Mouse (Mus musculus): ENCODE measurements at regions not wholly inside any gene's neighbourhood (a gene's known extent, or its start where the extent isn't known, plus 50 kb on each side); places are given as distances from the start of the nearest gene placed in this dataset.

- TF ChIP-seq NANOG (IDR thresholded peaks at IDR 0.05; ENCODE audit: borderline replicate concordance, low read length): no peak
- no peak for TF ChIP-seq POU5F1 (IDR thresholded peaks at IDR 0.05; ENCODE audit: borderline replicate concordance, low read length)
- no peak for TF ChIP-seq CTCF (conservative IDR thresholded peaks at IDR 0.05; ENCODE audit: low read length)
- Histone ChIP-seq H3K9me3 (ENCODE audit: low read length) (no peaks in the 10 kb centered on the region), H3K4me1 (replicated peaks; ENCODE audit: low read depth, low read length) (peaks cover 15% of the 10 kb centered on the region), H3K27me3 (ENCODE audit: insufficient read depth, low read length) (peaks cover 15% of the 10 kb centered on the region; the same call in 1 of the 2 replicates), H3K36me3 (ENCODE audit: insufficient read depth, low read length) (no peaks in the 10 kb centered on the region), H3K4me3 (replicated peaks; ENCODE audit: low read length) (no peak overlapping the region)
These were observed 78.6 kb downstream of the Fam43a start for GRCm38 (mm10) chr16:30677896-30678707.

GRCm38 (mm10) chr16:30678708-30679492 lies 79.4 kb downstream of the Fam43a start:
- H3K27me3 ChIP-seq (ENCODE audit: insufficient read depth, low read length): peaks cover 9% of the 10 kb centered on the region; the same call in 1 of the 2 replicates
- peaks cover 17% of the 10 kb centered on the region for H3K4me1 ChIP-seq (replicated peaks; ENCODE audit: low read depth, low read length)
- H3K9me3 ChIP-seq (ENCODE audit: low read length): no peaks in the 10 kb centered on the region
- TF ChIP-seq POU5F1 (IDR thresholded peaks at IDR 0.05; ENCODE audit: borderline replicate concordance, low read length) (no peak), NANOG (IDR thresholded peaks at IDR 0.05; ENCODE audit: borderline replicate concordance, low read length) (no peak), CTCF (conservative IDR thresholded peaks at IDR 0.05; ENCODE audit: low read length) (no peak)
- no peak overlapping the region for H3K4me3 ChIP-seq (replicated peaks; ENCODE audit: low read length)
- H3K36me3 ChIP-seq (ENCODE audit: insufficient read depth, low read length): no peaks in the 10 kb centered on the region

- Histone ChIP-seq H3K27me3 (ENCODE audit: insufficient read depth, low read length) (peaks cover 5% of the 10 kb centered on the region; the same call in 1 of the 2 replicates), H3K4me1 (replicated peaks; ENCODE audit: low read depth, low read length) (peaks cover 18% of the 10 kb centered on the region), H3K36me3 (ENCODE audit: insufficient read depth, low read length) (no peaks in the 10 kb centered on the region), H3K4me3 (replicated peaks; ENCODE audit: low read length) (no peak overlapping the region), H3K9me3 (ENCODE audit: low read length) (peaks cover 4% of the 10 kb centered on the region)
- TF ChIP-seq CTCF (conservative IDR thresholded peaks at IDR 0.05; ENCODE audit: low read length): no peak
- TF ChIP-seq POU5F1 (IDR thresholded peaks at IDR 0.05; ENCODE audit: borderline replicate concordance, low read length): no peak
- TF ChIP-seq NANOG (IDR thresholded peaks at IDR 0.05; ENCODE audit: borderline replicate concordance, low read length): no peak
These were observed 79.9 kb downstream of the Fam43a start for GRCm38 (mm10) chr16:30679493-30679811.

GRCm38 (mm10) chr16:30681421-30681820 lies 81.9 kb downstream of the Fam43a start:
- no peak for TF ChIP-seq POU5F1 (IDR thresholded peaks at IDR 0.05; ENCODE audit: borderline replicate concordance, low read length)
- TF ChIP-seq NANOG (IDR thresholded peaks at IDR 0.05; ENCODE audit: borderline replicate concordance, low read length): no peak
- no peak for TF ChIP-seq CTCF (conservative IDR thresholded peaks at IDR 0.05; ENCODE audit: low read length)
- peaks cover 11% of the 10 kb centered on the region for H3K4me1 ChIP-seq (replicated peaks; ENCODE audit: low read depth, low read length)
- peaks cover 4% of the 10 kb centered on the region; the same call in 1 of the 2 replicates for H3K27me3 ChIP-seq (ENCODE audit: insufficient read depth, low read length)
- H3K36me3 ChIP-seq (ENCODE audit: insufficient read depth, low read length): no peaks in the 10 kb centered on the region
- peaks cover 6% of the 10 kb centered on the region for H3K9me3 ChIP-seq (ENCODE audit: low read length)
- H3K4me3 ChIP-seq (replicated peaks; ENCODE audit: low read length): no peak overlapping the region

GRCm38 (mm10) chr16:30683986-30684385 lies 84.5 kb downstream of the Fam43a start:
- Histone ChIP-seq H3K9me3 (ENCODE audit: low read length) (peaks cover 6% of the 10 kb centered on the region), H3K27me3 (ENCODE audit: insufficient read depth, low read length) (no peaks in the 10 kb centered on the region), H3K4me3 (replicated peaks; ENCODE audit: low read length) (no peak overlapping the region), H3K36me3 (ENCODE audit: insufficient read depth, low read length) (no peaks in the 10 kb centered on the region), H3K4me1 (replicated peaks; ENCODE audit: low read depth, low read length) (peaks cover 31% of the 10 kb centered on the region)
- TF ChIP-seq CTCF (conservative IDR thresholded peaks at IDR 0.05; ENCODE audit: low read length) (no peak), POU5F1 (IDR thresholded peaks at IDR 0.05; ENCODE audit: borderline replicate concordance, low read length) (no peak)

GRCm38 (mm10) chr16:30686536-30686935 lies 87.0 kb downstream of the Fam43a start:
- no peak overlapping the region for H3K4me3 ChIP-seq (replicated peaks; ENCODE audit: low read length)
- peaks cover 48% of the 10 kb centered on the region for H3K4me1 ChIP-seq (replicated peaks; ENCODE audit: low read depth, low read length)
- H3K9me3 ChIP-seq (ENCODE audit: low read length): peaks cover 6% of the 10 kb centered on the region
- no peak for TF ChIP-seq NANOG (IDR thresholded peaks at IDR 0.05; ENCODE audit: borderline replicate concordance, low read length)
- no peak for TF ChIP-seq POU5F1 (IDR thresholded peaks at IDR 0.05; ENCODE audit: borderline replicate concordance, low read length)
- no peak for TF ChIP-seq CTCF (conservative IDR thresholded peaks at IDR 0.05; ENCODE audit: low read length)
- no peaks in the 10 kb centered on the region for H3K27me3 ChIP-seq (ENCODE audit: insufficient read depth, low read length)
- H3K36me3 ChIP-seq (ENCODE audit: insufficient read depth, low read length): no peaks in the 10 kb centered on the region

- Histone ChIP-seq H3K4me1 (replicated peaks; ENCODE audit: low read depth, low read length) (peaks cover 55% of the 10 kb centered on the region), H3K27me3 (ENCODE audit: insufficient read depth, low read length) (no peaks in the 10 kb centered on the region), H3K4me3 (replicated peaks; ENCODE audit: low read length) (no peak overlapping the region), H3K36me3 (ENCODE audit: insufficient read depth, low read length) (no peaks in the 10 kb centered on the region), H3K9me3 (ENCODE audit: low read length) (peaks cover 6% of the 10 kb centered on the region)
- TF ChIP-seq NANOG (IDR thresholded peaks at IDR 0.05; ENCODE audit: borderline replicate concordance, low read length) (no peak), POU5F1 (IDR thresholded peaks at IDR 0.05; ENCODE audit: borderline replicate concordance, low read length) (no peak), CTCF (conservative IDR thresholded peaks at IDR 0.05; ENCODE audit: low read length) (no peak)
These were observed 87.7 kb downstream of the Fam43a start for GRCm38 (mm10) chr16:30687225-30687624.

- no peaks in the 10 kb centered on the region for H3K36me3 ChIP-seq (ENCODE audit: insufficient read depth, low read length)
- H3K9me3 ChIP-seq (ENCODE audit: low read length): peaks cover 6% of the 10 kb centered on the region
- no peak for TF ChIP-seq CTCF (conservative IDR thresholded peaks at IDR 0.05; ENCODE audit: low read length)
- TF ChIP-seq NANOG (IDR thresholded peaks at IDR 0.05; ENCODE audit: borderline replicate concordance, low read length): no peak
- no peak for TF ChIP-seq POU5F1 (IDR thresholded peaks at IDR 0.05; ENCODE audit: borderline replicate concordance, low read length)
- peaks cover 59% of the 10 kb centered on the region for H3K4me1 ChIP-seq (replicated peaks; ENCODE audit: low read depth, low read length)
- no peak overlapping the region for H3K4me3 ChIP-seq (replicated peaks; ENCODE audit: low read length)
- no peaks in the 10 kb centered on the region for H3K27me3 ChIP-seq (ENCODE audit: insufficient read depth, low read length)
These were observed 88.2 kb downstream of the Fam43a start for GRCm38 (mm10) chr16:30687682-30688081.
